Mouse (Mus musculus) liver, adult 2 months (tissue): ENCODE measurements around the gene Elof1.

Source experiments
- CTCF ChIP-seq: fragments of 200-500 bp; IDR thresholded peaks from 2 replicates; pipeline ENCODE4 v1.5.1; 2011; ENCODE audit warnings: low read depth, low read length, control low read depth
- POLR2A ChIP-seq: fragments of 200-500 bp; IDR thresholded peaks from 2 replicates; pipeline ENCODE4 v1.6.1; 2011; ENCODE audit warnings: low read length, control low read depth; ENCODE audit not compliant: insufficient read depth; ENCODE audit errors: extremely low read depth

DNA sequence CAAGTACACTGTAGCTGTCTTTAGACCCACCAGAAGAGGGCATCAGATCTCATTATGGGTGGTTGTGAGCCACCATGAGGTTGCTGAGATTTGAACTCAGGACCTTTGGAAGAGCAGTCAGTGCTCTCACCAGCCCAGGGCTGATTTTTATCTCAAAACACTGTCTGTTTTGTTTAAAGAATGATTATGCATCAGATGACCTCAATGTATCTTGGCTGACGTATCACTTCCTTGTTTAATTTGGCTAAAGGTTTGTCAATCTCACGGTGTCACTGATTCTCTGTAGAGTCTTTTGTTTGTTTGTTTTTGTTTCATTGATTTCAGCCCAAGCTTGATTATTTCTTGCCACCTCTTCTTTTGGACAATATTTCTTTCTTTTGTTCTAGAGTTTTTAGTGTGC is 34.0 kb upstream of the Elof1 start:
- TF ChIP-seq CTCF (no peak), POLR2A (no peak)
